Mouse (Mus musculus): ENCODE measurements around the gene Rnf152.

Gene Rnf152

DNA sequence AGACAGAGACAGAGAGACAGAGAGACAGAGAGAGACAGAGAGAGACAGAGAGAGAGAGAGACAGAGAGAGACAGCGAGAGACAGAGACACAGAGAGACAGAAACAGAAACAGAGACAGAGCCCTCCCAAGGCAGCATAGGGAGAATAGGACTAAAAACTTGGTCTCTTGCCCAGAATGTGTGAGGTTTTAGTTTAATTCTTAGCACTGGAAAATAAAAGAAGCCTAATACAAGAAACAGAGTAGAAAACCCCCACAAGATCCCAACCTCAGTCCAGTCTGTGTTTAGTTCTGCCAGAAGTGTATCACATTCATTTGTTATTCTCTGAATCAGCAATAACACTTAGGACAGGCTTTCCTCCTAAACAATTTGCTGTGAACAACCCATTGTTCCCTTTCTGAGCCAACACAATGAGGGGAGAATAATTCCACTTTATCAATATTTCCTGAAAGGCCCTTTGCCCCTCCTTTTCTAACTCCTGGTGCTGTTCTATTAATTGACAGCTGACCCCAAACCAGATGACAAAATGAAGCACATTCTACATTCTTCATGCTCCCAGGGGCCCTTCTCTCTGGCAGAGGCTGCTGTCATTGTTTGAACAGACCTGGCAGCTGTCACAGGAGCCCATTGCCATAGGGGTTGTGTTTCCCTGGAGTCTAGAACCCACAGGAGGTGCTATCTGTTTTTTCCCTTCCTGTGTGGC, 44.5 kb downstream of the Rnf152 start:
- no peak for DNase-seq

GRCm38 (mm10) chr1:105302164-105302563, 54.3 kb downstream of the Rnf152 start:
- no peak for DNase-seq

- no peak for DNase-seq
Observed at GRCm38 (mm10) chr1:105301764-105302163, 54.7 kb downstream of the Rnf152 start.

DNA sequence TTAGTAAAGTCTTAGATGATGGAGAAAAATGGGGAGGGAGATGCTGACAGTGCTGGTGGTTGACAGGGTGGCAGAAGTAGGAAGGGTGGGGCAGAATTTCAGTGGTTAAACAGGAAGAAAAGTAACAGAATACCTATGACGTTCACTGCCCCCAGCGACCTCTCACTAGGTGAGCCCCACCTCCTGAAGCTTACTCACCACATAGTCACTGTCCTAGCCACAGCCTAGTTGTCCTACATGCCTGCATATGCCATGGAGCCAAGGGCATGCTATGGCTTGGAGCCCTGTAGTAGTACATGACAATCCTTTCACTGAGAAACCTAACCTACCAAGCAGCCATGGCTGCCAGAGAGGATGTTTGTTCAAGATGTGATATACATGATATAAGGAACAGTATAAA, 64.7 kb downstream of the Rnf152 start:
- DNase-seq, result no peak

DNA sequence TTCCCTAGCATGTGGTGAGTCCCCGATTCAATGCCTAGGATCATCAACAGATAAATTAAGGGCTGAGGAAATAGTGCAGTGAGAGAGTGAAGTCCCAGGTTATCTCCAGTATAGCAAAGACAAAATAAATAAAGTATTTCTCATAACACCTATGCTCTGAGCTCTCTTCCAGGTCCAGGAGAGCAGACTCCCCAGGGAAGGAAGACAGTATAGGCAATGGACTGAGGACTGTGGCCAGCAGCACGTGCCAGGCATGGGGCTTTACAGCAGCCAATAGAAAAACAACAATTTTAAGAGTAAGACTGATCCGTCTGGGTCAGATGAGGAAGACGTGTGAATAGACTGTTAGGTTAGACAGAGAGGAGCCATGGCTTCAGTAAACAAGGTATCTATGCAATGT, 69.0 kb downstream of the Rnf152 start:
- no peak for DNase-seq

DNA sequence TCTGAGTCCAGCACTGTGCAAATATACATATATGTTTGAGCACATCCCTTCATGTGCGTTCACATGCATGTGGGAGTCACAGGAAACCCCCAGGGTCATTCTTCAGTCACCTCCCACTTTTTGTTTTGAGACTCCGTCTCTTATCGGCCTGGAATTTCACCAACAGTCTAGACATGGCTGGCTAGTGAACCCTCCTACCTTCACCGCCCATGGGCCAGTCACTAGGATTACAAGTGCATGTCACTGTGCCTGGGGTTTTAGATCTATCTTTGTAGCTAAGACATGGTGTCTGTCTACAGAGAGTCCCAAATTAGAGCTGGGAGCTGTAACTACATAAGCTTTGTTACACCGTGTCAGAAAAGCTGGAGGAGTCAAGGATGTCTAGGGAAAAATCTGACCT, 69.6 kb downstream of the Rnf152 start:
- DNase-seq, result no peak

GRCm38 (mm10) chr1:105285001-105285400, 71.5 kb downstream of the Rnf152 start:
- no peak for DNase-seq

DNA sequence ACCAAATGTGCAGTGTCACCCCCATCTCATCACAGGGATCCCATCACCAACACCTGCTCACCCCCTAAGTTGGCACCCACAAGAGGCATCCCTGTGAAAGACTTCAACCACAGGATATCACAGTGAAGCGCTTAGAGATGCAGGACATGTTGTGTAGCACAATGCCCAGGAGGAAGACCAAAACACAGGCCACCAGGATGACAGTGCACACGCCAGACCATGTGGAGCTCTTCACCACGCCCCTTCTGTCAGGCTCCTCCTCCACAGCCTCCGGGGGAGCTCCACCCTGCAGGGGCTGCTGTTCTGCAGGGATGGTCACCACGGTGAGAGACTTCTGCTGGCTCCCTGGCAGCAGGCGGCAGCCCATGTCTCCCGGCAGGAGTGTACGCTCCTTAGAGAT, 72.4 kb downstream of the Rnf152 start:
- DNase-seq, result no peak

- DNase-seq, result no peak
Observed at GRCm38 (mm10) chr1:105281277-105281676, 75.2 kb downstream of the Rnf152 start.

GRCm38 (mm10) chr1:105280160-105280559, 76.3 kb downstream of the Rnf152 start:
- DNase-seq, result no peak

GRCm38 (mm10) chr1:105274500-105275194, 81.9 kb downstream of the Rnf152 start:
- no peak for DNase-seq

- DNase-seq, result no peak
Observed at GRCm38 (mm10) chr1:105271104-105271503, 85.4 kb downstream of the Rnf152 start.

DNA sequence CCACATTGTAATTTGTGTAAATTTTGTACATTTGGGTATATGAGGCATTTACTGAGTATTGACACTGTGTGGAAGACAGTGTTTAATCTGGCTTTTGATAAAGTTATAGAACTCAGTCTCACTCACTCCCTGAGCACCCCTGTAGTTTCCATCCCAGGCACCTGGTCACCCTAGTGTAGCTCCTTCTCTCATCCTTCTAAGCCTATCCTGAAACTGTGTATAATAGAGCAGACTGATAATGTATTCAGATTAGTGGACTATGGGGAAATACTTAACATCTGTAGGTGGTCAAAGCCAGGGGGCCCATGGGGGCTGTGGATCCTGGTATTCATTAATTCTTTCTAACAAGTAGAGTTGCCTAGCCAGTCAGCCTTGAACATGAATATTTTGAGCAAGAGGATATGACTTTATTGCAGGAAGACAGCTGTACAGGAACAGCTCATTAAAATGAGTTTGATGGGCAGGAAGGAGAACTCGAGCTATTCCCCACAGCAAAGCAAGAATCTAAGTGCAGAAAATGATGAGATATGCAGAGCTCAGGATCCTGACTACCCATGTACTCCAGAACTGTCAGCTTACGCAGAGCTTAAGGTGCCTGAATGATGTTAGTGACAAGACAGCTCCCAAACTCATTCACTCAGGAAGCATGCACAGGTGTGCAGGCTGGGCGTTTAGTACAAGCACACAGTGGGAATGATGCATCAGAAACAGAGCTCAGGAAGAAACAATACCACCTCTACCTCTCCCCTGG, 93.1 kb downstream of the Rnf152 start:
- DNase-seq, result no peak

DNA sequence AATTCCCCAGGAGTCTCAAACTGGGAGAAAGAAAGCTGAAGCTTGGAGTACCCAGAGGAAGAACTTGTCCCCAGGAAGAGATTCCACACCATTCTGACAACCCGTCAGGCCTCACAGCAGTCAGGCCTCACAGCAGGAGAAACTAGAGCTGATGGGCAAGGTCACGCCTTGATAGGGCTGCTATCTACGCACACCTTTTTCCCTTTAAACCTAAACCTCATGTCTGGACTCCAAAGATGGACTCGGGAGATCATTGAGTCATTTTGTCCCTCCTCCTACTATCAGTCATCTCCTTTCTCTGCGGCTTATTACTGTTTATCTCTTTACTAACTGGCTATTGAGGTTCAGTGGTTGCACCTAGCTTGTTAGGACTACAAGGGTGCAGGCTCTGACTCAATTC, 96.3 kb downstream of the Rnf152 start:
- DNase-seq, result no peak

DNA sequence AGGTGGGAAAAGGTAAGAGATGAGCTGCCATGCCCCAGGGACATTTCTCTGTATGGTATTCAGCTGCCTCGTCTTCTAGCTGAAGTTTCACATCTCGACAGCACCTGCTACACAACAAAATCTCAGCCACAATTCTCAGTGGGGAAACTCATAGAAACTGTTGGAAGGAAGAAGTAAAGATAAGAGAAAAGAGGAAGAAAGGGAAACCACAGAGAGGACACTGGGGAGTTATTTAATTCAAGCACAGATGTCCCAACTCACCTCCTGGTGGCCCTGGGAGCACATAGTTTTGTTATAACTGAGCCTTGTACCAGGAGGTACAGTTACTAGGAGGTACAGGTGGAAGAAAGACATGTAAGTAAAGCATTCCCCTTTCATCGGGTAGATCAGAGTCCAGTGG, 99.3 kb downstream of the Rnf152 start:
- no peak for DNase-seq

DNA sequence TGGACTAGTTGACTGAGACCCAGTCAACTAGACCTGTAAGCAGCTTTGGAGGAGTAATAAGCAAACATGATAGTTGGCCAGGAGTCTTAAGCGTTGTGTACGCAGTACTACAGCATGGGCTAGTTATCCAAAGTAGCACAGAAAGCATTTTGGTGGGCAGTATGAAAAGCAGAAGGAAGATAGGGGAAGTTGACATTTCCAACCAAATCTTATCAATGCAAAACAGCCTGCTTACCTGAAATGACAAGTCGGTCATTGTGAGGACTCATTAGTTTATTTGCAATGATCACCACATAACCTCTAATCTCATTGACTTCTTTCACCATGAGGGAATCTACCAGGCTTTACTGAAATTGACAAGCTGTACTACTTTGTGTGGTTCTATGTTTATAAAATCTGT, 107.3 kb downstream of the Rnf152 start:
- no peak for DNase-seq

DNA sequence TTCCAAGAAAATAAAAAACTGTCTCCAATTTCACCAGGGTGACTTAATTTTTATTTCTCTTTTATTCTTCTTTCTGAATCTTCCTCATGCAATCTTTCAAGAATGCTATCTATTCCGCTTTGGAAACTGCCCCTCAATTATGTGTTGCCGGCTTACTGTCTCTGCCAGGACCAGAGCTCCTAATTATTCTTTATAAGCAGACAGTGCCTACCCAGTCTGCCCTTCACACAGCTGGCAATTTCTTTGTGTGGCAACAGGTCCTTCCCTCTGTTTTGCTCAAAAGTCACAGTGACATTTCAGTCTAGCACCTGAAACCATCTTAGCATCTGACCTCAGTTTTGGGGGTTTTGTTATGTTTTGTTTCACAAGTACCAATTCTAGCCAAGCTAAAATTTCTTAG, 109.9 kb downstream of the Rnf152 start:
- DNase-seq, result no peak

- no peak for DNase-seq
Observed at GRCm38 (mm10) chr1:105246075-105246574, 110.4 kb downstream of the Rnf152 start.

DNA sequence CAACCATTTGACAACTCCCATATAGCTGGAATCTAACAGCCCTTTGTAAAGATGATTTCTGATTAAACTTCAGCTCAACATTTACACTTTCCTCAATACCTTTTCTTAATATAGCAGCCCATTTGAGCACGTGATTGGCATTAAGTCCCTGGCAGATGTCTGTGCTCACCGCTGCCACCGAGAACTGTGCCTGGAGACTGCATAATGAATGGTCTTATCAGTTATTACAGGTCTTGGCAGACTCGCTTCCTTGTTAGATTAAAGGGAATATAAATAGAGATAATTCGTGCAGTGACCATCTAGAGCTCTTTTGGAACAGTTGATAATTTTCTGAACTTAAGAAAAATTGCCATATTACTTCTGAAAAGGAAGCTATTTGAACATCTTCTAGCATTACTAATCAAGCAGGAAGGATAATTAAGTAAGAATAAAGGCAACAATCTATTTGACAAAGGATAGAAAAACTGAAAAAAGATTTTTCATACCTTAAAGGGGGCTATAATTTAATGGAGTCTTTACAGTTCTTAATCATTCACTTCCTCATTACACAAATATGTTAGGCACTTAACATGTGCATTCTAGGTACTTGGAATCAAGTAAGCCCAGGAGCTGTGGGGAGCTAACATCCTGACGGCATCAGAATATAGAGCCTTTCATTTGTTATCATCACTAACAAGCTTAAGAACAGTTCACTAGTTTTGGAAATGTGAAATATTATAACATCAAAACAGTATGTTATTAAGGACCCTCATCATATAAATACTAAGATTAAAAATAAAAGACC, 113.0 kb downstream of the Rnf152 start:
- no peak for DNase-seq

- DNase-seq, result no peak
Observed at GRCm38 (mm10) chr1:105240185-105240584, 116.3 kb downstream of the Rnf152 start.
